Mouse (Mus musculus) lung, adult 2 months (tissue): ENCODE data around the gene Cpsf4l.
A peak's percentile ranks its signal among the peaks of the same experiment; 100 is the strongest.

Experiments
- CTCF ChIP-seq: fragments of 200-500 bp; IDR thresholded peaks from 2 replicates; pipeline ENCODE4 v1.5.1; 2011; ENCODE audit warnings: mild to moderate bottlenecking, low read length, control low read depth; ENCODE audit not compliant: insufficient read depth
- POLR2A ChIP-seq: fragments of 200-500 bp; IDR thresholded peaks from 2 replicates; pipeline ENCODE4 v1.6.1; 2011; ENCODE audit warnings: low read depth, mild to moderate bottlenecking, control low read depth, low read length, borderline replicate concordance; ENCODE audit errors: extremely low read depth

- TF ChIP-seq POLR2A (0 out of 2 replicates have a peak, but pooled peaks have one; percentile 12), CTCF (no peak)
Measured at GRCm38 (mm10) chr11:113729917-113730316, 20.1 kb upstream of the Cpsf4l start.
